8 mouse cellular contexts compared by ENCODE assay signal in genomic region chr5:119137821-119138221, GRCm38 (mm10).
DNase-seq lines count a peak whose midpoint lies in the region; ATAC-seq lines count a peak whose summit lies in the region.
"Had no signal": no experiment of that assay in that cellular context is flagged by ENCODE, and none has a peak within 500 bp of the region (broad histone marks: within the 10 kb centered on the region; RNA-seq: fewer than 3 reads in every experiment).

No protein-coding gene starts in this region.

- no peaks in the 10 kb centered on the region for H3K36me3 ChIP-seq in lung, embryonic 16.5 days (ENCODE audit: control insufficient read depth, insufficient read depth, low read length)
- no peaks in the 10 kb centered on the region for H3K36me3 ChIP-seq in embryonic facial prominence, embryonic 15.5 days
- H3K36me3 ChIP-seq in limb, embryonic 10.5 days, result no peaks in the 10 kb centered on the region

- no peaks in the 10 kb centered on the region for H3K27me3 ChIP-seq in lung, embryonic 16.5 days (ENCODE audit: control insufficient read depth, insufficient read depth, low read depth, low read length)
- H3K27me3 ChIP-seq in embryonic facial prominence, embryonic 15.5 days, result 0 out of 2 replicates have a peak, but pooled peaks cover 3% of the 10 kb centered on the region
- H3K27me3 ChIP-seq in limb, embryonic 10.5 days (ENCODE audit: low read depth, poor library complexity, severe bottlenecking), result peaks cover 70% of the 10 kb centered on the region

- H3K9ac ChIP-seq in lung, embryonic 16.5 days (ENCODE audit: low read length), result no peak overlapping the region
- no peak overlapping the region for H3K9ac ChIP-seq in embryonic facial prominence, embryonic 15.5 days

- 58% methylated on average over 10 of the region's 10 CpGs for WGBS in lung, embryonic 16.5 days
- WGBS in embryonic facial prominence, embryonic 15.5 days, result 52% methylated on average over 10 of the region's 10 CpGs
- 48% methylated on average over 10 of the region's 10 CpGs for WGBS in limb, embryonic 10.5 days

- H3K9me3 ChIP-seq in lung, embryonic 16.5 days (ENCODE audit: control insufficient read depth, low read length), result no peaks in the 10 kb centered on the region
- no peaks in the 10 kb centered on the region for H3K9me3 ChIP-seq in embryonic facial prominence, embryonic 15.5 days (replicated peaks)
- H3K9me3 ChIP-seq in limb, embryonic 10.5 days (replicated peaks), result no peaks in the 10 kb centered on the region

- no peak overlapping the region for H3K27ac ChIP-seq in lung, embryonic 16.5 days (ENCODE audit: low read length)
- H3K27ac ChIP-seq in embryonic facial prominence, embryonic 15.5 days (replicated peaks), result no peak overlapping the region
- H3K27ac ChIP-seq in limb, embryonic 10.5 days, result peak overlapping the region; percentile 64; the same call in 1 of the 2 replicates

- peaks cover 8% of the 10 kb centered on the region; the same call in 1 of the 2 replicates for H3K4me1 ChIP-seq in lung, embryonic 16.5 days (replicated peaks; ENCODE audit: control insufficient read depth, insufficient read depth, low read length)
- H3K4me1 ChIP-seq in embryonic facial prominence, embryonic 15.5 days, result peaks cover 34% of the 10 kb centered on the region
- peaks cover 56% of the 10 kb centered on the region for H3K4me1 ChIP-seq in limb, embryonic 10.5 days

- H3K4me2 ChIP-seq in lung, embryonic 16.5 days (ENCODE audit: low read depth, low read length), result peak overlapping the region; percentile 9; the same call in 1 of the 2 replicates
- 0 out of 2 replicates have a peak overlapping the region, but pooled peaks have one; percentile 5 for H3K4me2 ChIP-seq in embryonic facial prominence, embryonic 15.5 days (replicated peaks)

- H3K4me3 ChIP-seq in lung, embryonic 16.5 days (ENCODE audit: low read length), result no peak overlapping the region
- H3K4me3 ChIP-seq in embryonic facial prominence, embryonic 15.5 days (replicated peaks), result no peak overlapping the region; the same call in 1 of the 2 replicates
- H3K4me3 ChIP-seq in limb, embryonic 10.5 days, result peak overlapping the region; percentile 31

- DNase-seq in lung, postnatal 14 days, result no peak
- DNase-seq in limb, embryonic 10.5 days (ENCODE audit: low spot score), result peak; percentile 53
- peak; percentile 62 for DNase-seq in urinary bladder, postnatal 14 days (ENCODE audit: low spot score)
- DNase-seq in cerebellum, adult 9-10 months, result no peak
- no peak for DNase-seq in gastrocnemius, adult 18-20 months (ENCODE audit: low spot score)
- DNase-seq: right cerebral cortex, adult 18-20 months had no signal

- no peak for ATAC-seq in lung, embryonic 16.5 days (ENCODE audit: low read depth)
- ATAC-seq in embryonic facial prominence, embryonic 15.5 days (ENCODE audit: insufficient number of reproducible peaks, low FRiP score, low TSS enrichment, low read depth), result no peak

Comparison
In these comparisons a context has a peak if more than half of its experiments do, and no peak if none do; other contexts are left out.
1. DNase-seq: peak in limb, embryonic 10.5 days (single experiment) and urinary bladder, postnatal 14 days (single experiment); none in lung, postnatal 14 days (single experiment), cerebellum, adult 9-10 months (single experiment) and gastrocnemius, adult 18-20 months (single experiment).